Mouse (Mus musculus) kidney, adult 9 months (tissue): ENCODE data around the gene Cldn10.

Experiments used
- DNase-seq: peaks from one replicate; pipeline ENCODE4 v3.0.0; 2022

Cldn10 gene

GRCm38 (mm10) chr14:118829331-118830095 lies 41.8 kb downstream of the Cldn10 start:
- no peak for DNase-seq

- DNase-seq = no peak
Measured at GRCm38 (mm10) chr14:118831597-118831996, 43.9 kb downstream of the Cldn10 start.

- no peak for DNase-seq
Measured at GRCm38 (mm10) chr14:118833241-118833640, 45.5 kb downstream of the Cldn10 start.

GRCm38 (mm10) chr14:118834313-118834712 lies 46.6 kb downstream of the Cldn10 start:
- DNase-seq = no peak

DNA sequence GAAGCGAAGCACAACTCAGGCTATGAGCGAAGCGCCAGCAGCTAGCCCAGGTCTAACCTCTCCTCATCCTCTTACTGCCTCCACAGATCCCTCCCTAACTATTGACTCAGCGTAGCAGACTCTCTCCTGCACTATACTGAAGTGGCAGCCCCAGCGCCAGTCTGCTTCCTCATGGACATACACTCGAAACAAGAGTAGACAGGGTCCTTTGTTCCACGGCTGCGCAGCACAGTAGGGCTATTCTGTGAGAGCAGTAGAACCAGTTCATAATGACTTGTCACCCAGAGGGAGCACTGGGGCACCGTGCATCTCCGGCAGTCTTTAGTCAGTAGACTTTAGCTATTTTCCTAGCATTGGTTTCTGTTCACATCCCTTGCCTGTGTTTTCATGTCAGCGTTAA lies 48.4 kb downstream of the Cldn10 start:
- DNase-seq = no peak

- no peak for DNase-seq
Measured at GRCm38 (mm10) chr14:118836754-118837153, 49.0 kb downstream of the Cldn10 start.

DNA sequence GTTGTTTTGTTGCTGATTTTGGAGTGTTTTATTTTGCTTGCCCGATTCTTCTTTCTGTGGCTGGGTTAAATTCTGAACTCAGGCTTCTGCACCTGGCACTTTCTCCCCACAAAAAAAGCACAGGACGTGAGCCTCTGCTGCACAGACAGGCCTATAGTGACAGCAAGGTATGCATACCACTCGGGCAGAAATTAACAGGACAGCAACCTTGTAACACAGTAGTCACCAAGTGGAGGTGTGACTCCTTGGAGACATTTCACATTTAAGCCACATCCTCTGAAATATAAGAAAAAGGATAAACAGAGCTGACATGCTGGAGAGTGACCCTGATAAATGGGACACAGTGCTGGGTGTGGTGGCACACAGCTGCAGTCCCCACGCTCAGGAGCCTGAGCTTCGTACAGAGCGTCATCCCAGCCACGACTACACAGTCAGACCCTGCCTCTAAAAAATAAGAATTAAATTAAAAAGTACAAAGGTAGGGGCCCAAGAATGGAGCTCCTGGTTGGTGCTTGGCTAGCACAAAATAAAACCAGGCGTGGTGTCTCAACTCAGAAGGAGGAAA lies 50.9 kb downstream of the Cldn10 start:
- DNase-seq = no peak

- peak; percentile 62 for DNase-seq
Measured at GRCm38 (mm10) chr14:118839416-118839815, 51.7 kb downstream of the Cldn10 start.

- DNase-seq = no peak
Measured at GRCm38 (mm10) chr14:118840027-118840426, 52.3 kb downstream of the Cldn10 start.

DNA sequence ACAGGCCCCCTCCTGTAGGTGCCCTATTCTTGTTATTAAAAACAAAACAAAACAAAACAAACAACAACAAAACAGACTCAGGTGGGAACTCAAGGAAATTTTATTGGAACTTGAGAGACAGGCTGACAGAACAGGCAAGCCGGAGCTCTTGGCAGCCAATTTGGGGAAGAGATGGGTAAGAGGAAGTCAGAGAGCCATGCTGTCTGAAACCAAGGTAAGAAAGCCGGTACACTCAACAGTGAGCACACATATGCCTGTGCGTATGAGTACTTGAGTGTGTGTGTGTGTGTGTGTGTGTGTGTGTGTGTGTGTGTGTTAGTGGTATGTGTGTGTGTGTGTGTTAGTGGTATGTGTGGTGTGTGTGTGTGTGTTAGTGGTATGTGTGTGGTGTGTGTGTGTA lies 54.6 kb downstream of the Cldn10 start:
- no peak for DNase-seq

DNA sequence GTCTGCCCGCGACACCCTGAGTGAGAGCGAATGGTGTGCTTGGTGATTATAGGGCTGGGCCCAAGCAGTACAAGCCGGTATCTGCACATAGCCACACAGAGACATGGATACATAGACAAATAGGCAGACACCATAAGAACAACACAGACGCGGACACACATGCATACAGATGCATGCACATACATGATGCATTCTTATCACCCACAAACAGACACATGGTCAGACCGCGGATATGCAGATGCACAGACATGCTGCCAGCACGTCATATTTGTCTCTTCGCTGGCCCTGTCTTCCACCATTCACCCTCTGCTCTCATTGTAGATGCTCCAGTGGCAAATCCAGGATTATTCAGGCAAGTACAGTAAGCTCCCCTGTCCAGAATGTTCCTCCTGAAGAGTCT lies 59.1 kb downstream of the Cldn10 start:
- DNase-seq = no peak

DNA sequence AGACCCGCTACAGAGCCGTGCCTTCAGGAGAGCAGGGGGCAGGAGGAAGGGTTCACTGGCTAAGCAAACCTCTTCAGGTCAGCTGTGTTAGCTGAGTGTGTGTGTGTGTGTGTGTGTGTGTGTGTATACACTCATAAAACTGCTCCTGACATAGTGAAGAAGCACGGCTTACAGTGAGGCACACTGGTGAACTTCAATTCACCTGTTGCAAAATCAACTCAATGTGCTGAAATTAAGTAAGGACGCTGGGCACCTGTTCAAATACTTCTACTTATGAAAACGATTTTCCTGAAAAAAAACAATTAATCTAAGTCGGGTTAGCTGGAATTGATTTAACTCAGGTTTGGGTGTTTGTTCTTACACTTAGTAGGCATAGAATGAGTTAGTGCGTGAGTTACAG lies 60.5 kb downstream of the Cldn10 start:
- DNase-seq = no peak

- no peak for DNase-seq
Measured at GRCm38 (mm10) chr14:118850011-118850695, 62.4 kb downstream of the Cldn10 start.

GRCm38 (mm10) chr14:118850696-118851035 lies 63.0 kb downstream of the Cldn10 start:
- no peak for DNase-seq

DNA sequence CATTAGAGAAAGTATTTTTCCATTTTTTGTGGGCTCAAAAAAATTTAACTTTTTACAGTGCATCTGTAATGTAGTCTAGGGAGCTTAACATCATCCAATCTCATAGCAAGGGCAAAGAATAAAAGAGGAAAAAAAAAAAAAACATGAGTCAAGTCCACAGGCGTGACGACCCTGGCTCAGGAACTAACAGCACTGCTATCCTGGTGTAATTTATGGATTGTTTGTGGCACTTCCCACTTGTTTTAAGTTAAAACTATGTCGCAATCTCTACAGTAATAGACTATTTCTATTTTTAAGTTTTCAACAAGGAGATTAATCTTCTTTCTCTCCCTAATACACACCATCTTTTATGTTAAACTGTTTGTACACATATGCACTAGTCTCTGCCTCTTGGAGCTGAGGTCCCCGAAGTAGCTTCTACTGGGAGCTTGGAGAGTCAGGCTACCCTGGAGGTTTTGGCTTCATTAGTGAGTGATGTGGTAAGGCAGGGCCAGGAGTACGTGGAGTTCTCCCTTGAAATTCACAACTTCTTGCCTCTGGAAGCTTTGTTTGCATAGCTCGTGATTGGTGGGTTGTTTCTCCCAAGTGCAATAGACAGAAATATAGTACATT lies 63.9 kb downstream of the Cldn10 start:
- no peak for DNase-seq

- DNase-seq = peak; percentile 43
Measured at GRCm38 (mm10) chr14:118854371-118855114, 66.8 kb downstream of the Cldn10 start.

GRCm38 (mm10) chr14:118855141-118855800 lies 67.6 kb downstream of the Cldn10 start:
- no peak for DNase-seq

GRCm38 (mm10) chr14:118856563-118856962 lies 68.9 kb downstream of the Cldn10 start:
- DNase-seq = no peak

GRCm38 (mm10) chr14:118858318-118858717 lies 70.6 kb downstream of the Cldn10 start:
- DNase-seq = no peak

DNA sequence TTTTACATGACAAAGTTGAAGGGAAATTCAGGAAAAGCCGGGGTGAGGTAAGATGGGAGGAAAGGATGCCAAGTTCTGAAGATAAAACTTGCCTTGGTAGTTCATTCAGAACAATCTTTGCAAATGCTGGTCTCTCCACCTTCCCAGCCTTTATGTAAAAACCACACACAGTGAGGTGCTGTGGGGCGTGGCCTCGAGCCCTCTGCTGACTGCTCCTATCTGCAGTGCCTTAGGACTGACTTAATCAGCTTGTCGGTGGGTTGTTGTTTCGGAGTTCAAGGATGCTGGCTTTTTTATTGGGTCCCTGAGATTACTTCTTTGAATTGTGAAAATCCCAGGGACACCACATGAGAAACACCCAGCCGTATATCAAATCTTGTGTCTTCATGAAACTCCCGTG lies 74.5 kb downstream of the Cldn10 start:
- DNase-seq = no peak

GRCm38 (mm10) chr14:118864905-118865304 lies 77.2 kb downstream of the Cldn10 start:
- DNase-seq = no peak

GRCm38 (mm10) chr14:118866014-118866811 lies 78.5 kb downstream of the Cldn10 start:
- DNase-seq = no peak
